Mouse (Mus musculus): Measurements from ENCODE around the gene Gm6710. TPM values are rescaled to one million over a fixed set of nuclear protein-coding genes. Genes with fewer than 3 reads are reported as not detected.
"Not testable (repeated sequence)": the region's sequence is repeated elsewhere in the genome, so short reads cannot be mapped to it uniquely, and the experiment has no call there.

The Gm6710 gene
- 13.1 and 18.6 TPM in 2 replicates for polyA plus RNA-seq (2015; fragmentation: Nextera tagmentation; extraction: Ambion mirVana)

- not testable (repeated sequence) for H3K9me3 ChIP-seq (replicated peaks; ENCODE audit: control insufficient read depth, low read length); H3K36me3 ChIP-seq (ENCODE audit: control insufficient read depth, insufficient read depth); H3K9ac ChIP-seq (ENCODE audit: low read length); H3K4me2 ChIP-seq (ENCODE audit: low read depth, low read length); H3K27me3 ChIP-seq (ENCODE audit: control insufficient read depth, insufficient read depth, low read length); H3K4me1 ChIP-seq (ENCODE audit: control insufficient read depth, insufficient read depth, low read length); H3K27ac ChIP-seq (ENCODE audit: low read length); ATAC-seq (replicated peaks; ENCODE audit: extremely low read depth, insufficient read depth, low FRiP score); H3K4me3 ChIP-seq (ENCODE audit: low read length)
- no CpG with 5 or more reads among the region's 7 CpGs for WGBS
Measured at GRCm38 (mm10) chr2:175869024-175869423, at the start of gene Gm6710. Gene Gm6710 (plus strand): TSS chr2:175869219.

Other genes starting within 250 kb of the Gm6710 start
- not detected in 2 replicates for gene Gm11007, start 225.2 kb upstream of the Gm6710 start, polyA plus RNA-seq (2015; fragmentation: Nextera tagmentation; extraction: Ambion mirVana)
- 14.1 and 22.7 TPM in 2 replicates for gene Zfp969, start 165.6 kb upstream of the Gm6710 start, polyA plus RNA-seq (2015; fragmentation: Nextera tagmentation; extraction: Ambion mirVana)
- not detected in 2 replicates for gene Gm2007, start 127.7 kb upstream of the Gm6710 start, polyA plus RNA-seq (2015; fragmentation: Nextera tagmentation; extraction: Ambion mirVana)
- 4.1 and 4.9 TPM in 2 replicates for gene Gm14288, start 68.1 kb upstream of the Gm6710 start, polyA plus RNA-seq (2015; fragmentation: Nextera tagmentation; extraction: Ambion mirVana)
- gene Zfp966, start 61.9 kb downstream of the Gm6710 start, polyA plus RNA-seq (2015; fragmentation: Nextera tagmentation; extraction: Ambion mirVana): 1.7 and 2.8 TPM in 2 replicates
- 17.1 and 21.2 TPM in 2 replicates for gene Gm2026, start 96.1 kb downstream of the Gm6710 start, polyA plus RNA-seq (2015; fragmentation: Nextera tagmentation; extraction: Ambion mirVana)

Data from heart, embryonic 16.5 days (tissue).